Mouse (Mus musculus) E14TG2a.4 (cell line): Measurements from ENCODE around the gene 2900011O08Rik.

Experiments
- CTCF ChIP-seq: conservative IDR thresholded peaks from 2 replicates; pipeline ENCODE4 v1.5.1; 2014; ENCODE audit warnings: low read length
- NANOG ChIP-seq: IDR thresholded peaks from 2 replicates; pipeline ENCODE4 v1.6.1; 2014; ENCODE audit warnings: borderline replicate concordance, low read length, mixed read lengths
- POU5F1 ChIP-seq: IDR thresholded peaks from 2 replicates; pipeline ENCODE4 v1.6.1; 2014; ENCODE audit warnings: low read length, borderline replicate concordance

DNA sequence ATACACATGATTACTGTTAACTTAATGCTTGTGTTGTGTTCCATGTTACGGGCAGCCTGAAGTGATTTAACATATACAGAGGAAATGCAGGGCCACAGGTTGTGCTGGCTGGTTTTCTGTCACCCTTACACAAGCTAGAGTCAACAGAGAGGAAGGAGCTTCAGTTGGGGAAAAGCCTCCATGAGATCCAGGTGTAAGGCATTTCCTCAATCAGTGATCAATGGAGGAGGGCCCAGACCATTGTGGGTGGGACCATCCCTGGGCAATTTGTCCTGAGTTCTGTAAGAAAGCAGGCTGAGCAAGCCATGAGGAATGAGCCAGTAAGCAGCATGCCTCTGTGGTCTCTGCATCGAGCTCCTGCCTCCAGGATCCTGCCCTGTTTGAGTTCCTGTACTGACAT lies 105.4 kb downstream of the 2900011O08Rik start:
- no peak for TF ChIP-seq CTCF
- TF ChIP-seq NANOG, result no peak
- no peak for TF ChIP-seq POU5F1
